Mouse (Mus musculus): Measurements from ENCODE around the gene Slc1a3. TPM values are rescaled to one million over a fixed set of nuclear protein-coding genes. Genes with fewer than 3 reads are reported as not detected.
A peak's percentile ranks its signal among the peaks of the same experiment; 100 is the strongest.

Slc1a3 gene
- polyA plus RNA-seq, 1 experiment from 2014 or later = 48.7 TPM

GRCm38 (mm10) chr15:8733669-8734362, 23.3 kb upstream of the Slc1a3 start:
- ATAC-seq (replicated peaks; ENCODE audit: low FRiP score) = 0 out of 2 replicates have a peak, but pooled peaks have one; percentile 63
- 25% methylated on average over 7 of the region's 7 CpGs for WGBS
- H3K4me1 ChIP-seq (replicated peaks; ENCODE audit: control insufficient read depth, insufficient read depth, low read length) = peaks cover 4% of the 10 kb centered on the region
- no peak overlapping the region for H3K9ac ChIP-seq (ENCODE audit: low read length)
- DNase-seq (ENCODE audit: low spot score) = peak; percentile 56
- peak overlapping the region; percentile 1; the same call in 1 of the 2 replicates for H3K27ac ChIP-seq (ENCODE audit: low read depth, low read length)
- H3K9me3 ChIP-seq (ENCODE audit: control insufficient read depth, low read length) = no peaks in the 10 kb centered on the region; the same call in 1 of the 2 replicates
- peak overlapping the region; percentile 5; the same call in 1 of the 2 replicates for H3K4me2 ChIP-seq (ENCODE audit: low read depth, low read length, severe bottlenecking)
- no peaks in the 10 kb centered on the region for H3K36me3 ChIP-seq (ENCODE audit: control insufficient read depth, insufficient read depth, low read length)
- H3K27me3 ChIP-seq (ENCODE audit: control insufficient read depth, insufficient read depth, low read length) = no peaks in the 10 kb centered on the region
- no peak overlapping the region for H3K4me3 ChIP-seq (ENCODE audit: low read depth, low read length)

- Histone ChIP-seq H3K9me3 (ENCODE audit: control insufficient read depth, low read length) (no peaks in the 10 kb centered on the region), H3K27ac (ENCODE audit: low read depth, low read length) (no peak overlapping the region), H3K4me3 (ENCODE audit: low read depth, low read length) (no peak overlapping the region), H3K4me1 (replicated peaks; ENCODE audit: control insufficient read depth, insufficient read depth, low read length) (peaks cover 2% of the 10 kb centered on the region), H3K36me3 (ENCODE audit: control insufficient read depth, insufficient read depth, low read length) (no peaks in the 10 kb centered on the region), H3K27me3 (ENCODE audit: control insufficient read depth, insufficient read depth, low read length) (no peaks in the 10 kb centered on the region), H3K4me2 (ENCODE audit: low read depth, low read length, severe bottlenecking) (no peak overlapping the region), H3K9ac (ENCODE audit: low read length) (no peak overlapping the region)
- 91% methylated on average over 7 of the region's 7 CpGs for WGBS
- no peak for DNase-seq (ENCODE audit: low spot score)
- no peak for ATAC-seq (replicated peaks; ENCODE audit: low FRiP score)
These were observed 18.3 kb upstream of the Slc1a3 start for GRCm38 (mm10) chr15:8728861-8729260.

- no peaks in the 10 kb centered on the region for H3K36me3 ChIP-seq (ENCODE audit: control insufficient read depth, insufficient read depth, low read length)
- H3K27me3 ChIP-seq (ENCODE audit: control insufficient read depth, insufficient read depth, low read length) = no peaks in the 10 kb centered on the region
- no peak overlapping the region for H3K4me3 ChIP-seq (ENCODE audit: low read depth, low read length)
- H3K27ac ChIP-seq (ENCODE audit: low read depth, low read length) = no peak overlapping the region
- no peaks in the 10 kb centered on the region for H3K9me3 ChIP-seq (ENCODE audit: control insufficient read depth, low read length)
- H3K9ac ChIP-seq (ENCODE audit: low read length) = no peak overlapping the region
- DNase-seq (ENCODE audit: low spot score) = no peak
- 92% methylated on average over 14 of the region's 14 CpGs for WGBS
- no peak overlapping the region for H3K4me2 ChIP-seq (ENCODE audit: low read depth, low read length, severe bottlenecking)
- no peaks in the 10 kb centered on the region for H3K4me1 ChIP-seq (replicated peaks; ENCODE audit: control insufficient read depth, insufficient read depth, low read length)
- ATAC-seq (replicated peaks; ENCODE audit: low FRiP score) = no peak
These were observed 12.0 kb upstream of the Slc1a3 start for GRCm38 (mm10) chr15:8722386-8723100.

- WGBS = 95% methylated on average over 3 of the region's 3 CpGs
- no peak for DNase-seq (ENCODE audit: low spot score)
- Histone ChIP-seq H3K27me3 (ENCODE audit: control insufficient read depth, insufficient read depth, low read length) (no peaks in the 10 kb centered on the region), H3K27ac (ENCODE audit: low read depth, low read length) (no peak overlapping the region), H3K9me3 (ENCODE audit: control insufficient read depth, low read length) (no peaks in the 10 kb centered on the region), H3K4me1 (replicated peaks; ENCODE audit: control insufficient read depth, insufficient read depth, low read length) (no peaks in the 10 kb centered on the region; the same call in 1 of the 2 replicates), H3K4me3 (ENCODE audit: low read depth, low read length) (no peak overlapping the region), H3K36me3 (ENCODE audit: control insufficient read depth, insufficient read depth, low read length) (no peaks in the 10 kb centered on the region), H3K4me2 (ENCODE audit: low read depth, low read length, severe bottlenecking) (no peak overlapping the region), H3K9ac (ENCODE audit: low read length) (no peak overlapping the region)
- no peak for ATAC-seq (replicated peaks; ENCODE audit: low FRiP score)
These were observed 11.2 kb upstream of the Slc1a3 start for GRCm38 (mm10) chr15:8721746-8722145.

GRCm38 (mm10) chr15:8721005-8721404, 10.4 kb upstream of the Slc1a3 start:
- ATAC-seq (replicated peaks; ENCODE audit: low FRiP score) (no peak), DNase-seq (ENCODE audit: low spot score) (no peak)
- 22% methylated on average over 3 of the region's 3 CpGs for WGBS
- Histone ChIP-seq H3K4me3 (ENCODE audit: low read depth, low read length) (no peak overlapping the region), H3K27me3 (ENCODE audit: control insufficient read depth, insufficient read depth, low read length) (no peaks in the 10 kb centered on the region), H3K4me1 (replicated peaks; ENCODE audit: control insufficient read depth, insufficient read depth, low read length) (no peaks in the 10 kb centered on the region; the same call in 1 of the 2 replicates), H3K27ac (ENCODE audit: low read depth, low read length) (no peak overlapping the region), H3K4me2 (ENCODE audit: low read depth, low read length, severe bottlenecking) (no peak overlapping the region), H3K9me3 (ENCODE audit: control insufficient read depth, low read length) (no peaks in the 10 kb centered on the region), H3K36me3 (ENCODE audit: control insufficient read depth, insufficient read depth, low read length) (no peaks in the 10 kb centered on the region), H3K9ac (ENCODE audit: low read length) (no peak overlapping the region)

- no peaks in the 10 kb centered on the region for H3K27me3 ChIP-seq (ENCODE audit: control insufficient read depth, insufficient read depth, low read length)
- ATAC-seq (replicated peaks; ENCODE audit: low FRiP score) (no peak), DNase-seq (ENCODE audit: low spot score) (no peak)
- no peak overlapping the region for H3K4me2 ChIP-seq (ENCODE audit: low read depth, low read length, severe bottlenecking)
- no peaks in the 10 kb centered on the region for H3K9me3 ChIP-seq (ENCODE audit: control insufficient read depth, low read length)
- H3K4me1 ChIP-seq (replicated peaks; ENCODE audit: control insufficient read depth, insufficient read depth, low read length) = no peaks in the 10 kb centered on the region; the same call in 1 of the 2 replicates
- no peak overlapping the region for H3K27ac ChIP-seq (ENCODE audit: low read depth, low read length)
- no peak overlapping the region for H3K4me3 ChIP-seq (ENCODE audit: low read depth, low read length)
- H3K36me3 ChIP-seq (ENCODE audit: control insufficient read depth, insufficient read depth, low read length) = no peaks in the 10 kb centered on the region
- no peak overlapping the region for H3K9ac ChIP-seq (ENCODE audit: low read length)
- 89% methylated on average over 3 of the region's 3 CpGs for WGBS
These were observed 7.9 kb upstream of the Slc1a3 start for GRCm38 (mm10) chr15:8718496-8718895.

GRCm38 (mm10) chr15:8717021-8717571, 6.5 kb upstream of the Slc1a3 start:
- Histone ChIP-seq H3K27me3 (ENCODE audit: control insufficient read depth, insufficient read depth, low read length) (no peaks in the 10 kb centered on the region; the same call in 1 of the 2 replicates), H3K36me3 (ENCODE audit: control insufficient read depth, insufficient read depth, low read length) (no peaks in the 10 kb centered on the region), H3K4me1 (replicated peaks; ENCODE audit: control insufficient read depth, insufficient read depth, low read length) (no peaks in the 10 kb centered on the region; the same call in 1 of the 2 replicates), H3K9me3 (ENCODE audit: control insufficient read depth, low read length) (no peaks in the 10 kb centered on the region), H3K27ac (ENCODE audit: low read depth, low read length) (no peak overlapping the region), H3K4me3 (ENCODE audit: low read depth, low read length) (no peak overlapping the region), H3K4me2 (ENCODE audit: low read depth, low read length, severe bottlenecking) (no peak overlapping the region), H3K9ac (ENCODE audit: low read length) (no peak overlapping the region)
- peak; percentile 25 for ATAC-seq (replicated peaks; ENCODE audit: low FRiP score)
- 22% methylated on average over 6 of the region's 6 CpGs for WGBS
- no peak for DNase-seq (ENCODE audit: low spot score)

- Histone ChIP-seq H3K27ac (ENCODE audit: low read depth, low read length) (no peak overlapping the region), H3K4me1 (replicated peaks; ENCODE audit: control insufficient read depth, insufficient read depth, low read length) (no peaks in the 10 kb centered on the region; the same call in 1 of the 2 replicates), H3K9ac (ENCODE audit: low read length) (no peak overlapping the region), H3K27me3 (ENCODE audit: control insufficient read depth, insufficient read depth, low read length) (no peaks in the 10 kb centered on the region; the same call in 1 of the 2 replicates), H3K4me2 (ENCODE audit: low read depth, low read length, severe bottlenecking) (peak overlapping the region; percentile 29; the same call in 1 of the 2 replicates), H3K9me3 (ENCODE audit: control insufficient read depth, low read length) (no peaks in the 10 kb centered on the region), H3K36me3 (ENCODE audit: control insufficient read depth, insufficient read depth, low read length) (no peaks in the 10 kb centered on the region), H3K4me3 (ENCODE audit: low read depth, low read length) (no peak overlapping the region)
- 16% methylated on average over 11 of the region's 12 CpGs for WGBS
- ATAC-seq (replicated peaks; ENCODE audit: low FRiP score) (peak; percentile 67), DNase-seq (ENCODE audit: low spot score) (no peak)
These were observed 5.9 kb upstream of the Slc1a3 start for GRCm38 (mm10) chr15:8716330-8716964.

Data from forebrain, embryonic 11.5 days (tissue).